Mouse (Mus musculus): ENCODE data around the gene Gm43064. TPM values are rescaled to one million over a fixed set of nuclear protein-coding genes. Genes with fewer than 3 reads are reported as not detected.

Gm43064 gene
- polyA plus RNA-seq (2015; fragmentation: Nextera tagmentation; extraction: Ambion mirVana): 0.18 TPM in 1 of 2 replicates, not detected in the other

DNA sequence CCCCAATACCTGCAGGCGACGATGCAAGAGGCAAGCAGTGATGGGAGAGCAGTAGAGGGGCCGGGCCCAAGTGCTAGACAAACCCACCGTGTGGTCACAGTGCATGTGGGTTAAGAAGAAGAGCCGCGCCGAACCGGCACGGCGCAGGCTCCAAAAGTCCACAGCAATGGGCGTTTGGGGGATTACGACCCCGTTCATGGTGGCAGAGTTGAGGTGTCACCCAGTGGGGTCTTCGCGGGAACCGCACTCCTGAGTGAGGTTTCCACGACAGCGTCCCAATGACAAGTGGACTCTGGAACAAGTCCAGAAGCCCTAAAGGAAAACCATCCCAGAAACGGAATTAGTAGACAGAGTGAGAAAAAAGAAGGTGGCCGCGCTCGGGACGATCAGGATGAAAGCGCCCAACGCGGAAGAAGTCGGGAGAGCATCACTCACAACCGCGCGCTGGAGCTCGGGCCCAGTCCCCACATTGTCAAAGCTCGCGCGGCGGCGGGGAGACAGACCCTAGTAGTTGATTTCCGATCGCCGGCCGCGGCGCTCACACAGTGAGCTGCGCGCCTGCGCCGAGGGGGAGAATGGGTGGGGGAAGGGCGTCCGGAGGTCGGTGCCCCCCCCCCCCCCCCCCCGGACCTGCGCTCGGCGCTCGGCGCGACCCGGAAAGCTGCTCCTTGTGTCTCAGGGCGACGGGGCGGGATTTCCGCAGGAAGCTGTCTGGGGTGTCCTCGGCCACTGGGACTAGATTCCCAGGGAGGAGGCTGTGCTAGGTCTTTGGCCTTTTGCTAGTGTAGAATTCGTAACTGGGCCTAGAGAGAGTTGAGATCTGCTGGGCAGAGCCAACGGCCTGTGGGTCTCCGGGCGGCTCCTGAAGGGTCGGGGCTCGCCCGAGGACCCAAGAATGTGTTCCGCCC lies at the start of gene Gm43064, which contains the start of the genes Dclre1b and Ap4b1:
TSS of gene Gm43064 (plus strand) at position 683 of the 908 bp plus-strand sequence.
TSS of gene Dclre1b (minus strand) at position 554 of the 908 bp plus-strand sequence.
TSS of gene Ap4b1 (plus strand) at position 630 of the 908 bp plus-strand sequence.
- peak; percentile 9; the same call in 1 of the 2 replicates for TF ChIP-seq CTCF (IDR thresholded peaks at IDR 0.05; ENCODE audit: low read depth)

GRCm38 (mm10) chr3:103766789-103767188 lies 42.6 kb upstream of the Gm43064 start:
- Histone ChIP-seq H3K4me2 (replicated peaks; ENCODE audit: low read depth) (no peak overlapping the region), H3K36me3 (ENCODE audit: control insufficient read depth, insufficient read depth) (peaks cover 42% of the 10 kb centered on the region), H3K9me3 (ENCODE audit: control insufficient read depth) (no peaks in the 10 kb centered on the region), H3K4me3 (ENCODE audit: low read depth, low read length) (no peak overlapping the region), H3K27me3 (replicated peaks; ENCODE audit: control insufficient read depth, insufficient read depth, low read length) (no peaks in the 10 kb centered on the region), H3K9ac (ENCODE audit: low read depth, low read length) (no peak overlapping the region), H3K4me1 (replicated peaks; ENCODE audit: control insufficient read depth, insufficient read depth, low read length) (0 out of 2 replicates have a peak, but pooled peaks cover 4% of the 10 kb centered on the region), H3K27ac (ENCODE audit: low read depth, low read length) (no peak overlapping the region)
- TF ChIP-seq CTCF (IDR thresholded peaks at IDR 0.05; ENCODE audit: low read depth): no peak
- 74% methylated on average over 3 of the region's 3 CpGs for WGBS
- ATAC-seq: no peak

More for the DNA sequence above, at the start of gene Gm43064, which contains the start of the genes Dclre1b and Ap4b1:
- no peaks in the 10 kb centered on the region for H3K4me1 ChIP-seq (replicated peaks; ENCODE audit: control insufficient read depth, insufficient read depth, low read length)
- peak within 1 kb of the TSS; percentile 64 for H3K4me3 ChIP-seq (ENCODE audit: low read depth, low read length)
- no peaks in the 10 kb centered on the region for H3K27me3 ChIP-seq (replicated peaks; ENCODE audit: control insufficient read depth, insufficient read depth, low read length)
- under 1% methylated on average over 62 of the region's 70 CpGs for WGBS
- H3K9me3 ChIP-seq (ENCODE audit: control insufficient read depth): no peaks in the 10 kb centered on the region
- peak within 1 kb of the TSS; percentile 88 for H3K9ac ChIP-seq (ENCODE audit: low read depth, low read length)
- peak; percentile 93 for ATAC-seq
- peak within 1 kb of the TSS; percentile 92 for H3K27ac ChIP-seq (ENCODE audit: low read depth, low read length)
- H3K4me2 ChIP-seq (replicated peaks; ENCODE audit: low read depth): peak within 1 kb of the TSS; percentile 78
- H3K36me3 ChIP-seq (ENCODE audit: control insufficient read depth, insufficient read depth): peaks cover 8% of the 10 kb centered on the region

DNA sequence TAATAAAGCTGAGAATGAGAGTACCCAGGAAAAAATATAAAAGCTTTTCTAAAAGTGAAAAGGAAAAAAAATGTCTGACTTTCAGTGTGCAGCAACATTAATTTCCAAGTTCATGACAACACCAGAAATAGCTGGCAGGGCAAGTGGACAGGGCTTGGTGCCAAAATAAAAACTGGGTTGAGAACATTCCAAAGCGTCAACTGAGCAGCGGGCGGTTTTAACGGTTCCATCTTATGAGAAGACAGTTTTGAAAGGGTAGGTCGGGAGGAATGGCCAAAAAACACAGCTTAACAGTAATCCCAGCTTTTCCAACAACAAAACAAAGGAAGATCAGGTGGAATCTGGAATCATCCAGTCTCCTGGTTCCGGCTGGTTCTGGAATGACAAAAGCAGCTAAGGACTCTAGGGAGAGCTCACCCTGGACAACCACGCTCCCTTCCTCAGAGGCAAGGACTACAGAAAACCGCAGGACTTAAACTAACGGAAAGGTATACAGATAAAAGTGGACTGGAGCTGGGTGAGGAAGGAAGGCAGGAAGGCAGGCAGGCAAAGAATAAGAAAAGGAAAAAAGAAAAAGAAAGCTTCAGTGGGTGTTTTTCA lies 37.7 kb upstream of the Gm43064 start:
- peaks cover 32% of the 10 kb centered on the region for H3K36me3 ChIP-seq (ENCODE audit: control insufficient read depth, insufficient read depth)
- 0 out of 2 replicates have a peak, but pooled peaks cover 4% of the 10 kb centered on the region for H3K4me1 ChIP-seq (replicated peaks; ENCODE audit: control insufficient read depth, insufficient read depth, low read length)
- no peak overlapping the region for H3K4me2 ChIP-seq (replicated peaks; ENCODE audit: low read depth)
- H3K27me3 ChIP-seq (replicated peaks; ENCODE audit: control insufficient read depth, insufficient read depth, low read length): no peaks in the 10 kb centered on the region
- WGBS: 67% methylated on average over 9 of the region's 9 CpGs
- H3K27ac ChIP-seq (ENCODE audit: low read depth, low read length): no peak overlapping the region
- H3K4me3 ChIP-seq (ENCODE audit: low read depth, low read length): no peak overlapping the region
- no peak overlapping the region for H3K9ac ChIP-seq (ENCODE audit: low read depth, low read length)
- ATAC-seq: no peak
- TF ChIP-seq CTCF (IDR thresholded peaks at IDR 0.05; ENCODE audit: low read depth): no peak
- no peaks in the 10 kb centered on the region for H3K9me3 ChIP-seq (ENCODE audit: control insufficient read depth)

- no peak for TF ChIP-seq CTCF (IDR thresholded peaks at IDR 0.05; ENCODE audit: low read depth)
- Histone ChIP-seq H3K9ac (ENCODE audit: low read depth, low read length) (no peak overlapping the region), H3K9me3 (ENCODE audit: control insufficient read depth) (no peaks in the 10 kb centered on the region), H3K36me3 (ENCODE audit: control insufficient read depth, insufficient read depth) (peaks cover 43% of the 10 kb centered on the region), H3K4me2 (replicated peaks; ENCODE audit: low read depth) (no peak overlapping the region), H3K27me3 (replicated peaks; ENCODE audit: control insufficient read depth, insufficient read depth, low read length) (no peaks in the 10 kb centered on the region), H3K4me1 (replicated peaks; ENCODE audit: control insufficient read depth, insufficient read depth, low read length) (0 out of 2 replicates have a peak, but pooled peaks cover 4% of the 10 kb centered on the region), H3K4me3 (ENCODE audit: low read depth, low read length) (no peak overlapping the region), H3K27ac (ENCODE audit: low read depth, low read length) (no peak overlapping the region)
- no peak for ATAC-seq
- 55% methylated on average over 4 of the region's 4 CpGs for whole genome bisulfite sequencing
Measured at GRCm38 (mm10) chr3:103772846-103773245, 36.5 kb upstream of the Gm43064 start.

DNA sequence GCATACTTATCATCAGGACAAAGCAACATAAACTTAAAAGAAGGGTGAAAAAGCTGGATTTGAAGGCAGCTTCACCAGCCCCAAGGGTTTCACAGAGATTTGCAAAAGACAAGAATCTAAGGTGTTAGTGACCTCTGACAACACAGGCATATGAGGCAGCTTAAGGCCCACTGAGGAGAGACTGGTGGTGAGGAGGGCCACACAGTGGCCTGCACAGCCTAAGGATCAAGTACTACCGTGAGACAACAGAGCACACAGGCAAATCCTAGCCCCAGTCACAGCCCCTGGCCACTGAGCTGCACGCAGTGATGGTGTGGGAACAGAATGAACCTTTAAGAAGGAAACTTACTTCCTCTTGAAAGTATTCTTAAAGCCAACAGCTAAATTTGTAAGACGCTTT lies 35.9 kb upstream of the Gm43064 start:
- no peaks in the 10 kb centered on the region for H3K9me3 ChIP-seq (ENCODE audit: control insufficient read depth)
- H3K4me2 ChIP-seq (replicated peaks; ENCODE audit: low read depth): no peak overlapping the region
- H3K27ac ChIP-seq (ENCODE audit: low read depth, low read length): no peak overlapping the region
- H3K9ac ChIP-seq (ENCODE audit: low read depth, low read length): no peak overlapping the region
- peaks cover 41% of the 10 kb centered on the region for H3K36me3 ChIP-seq (ENCODE audit: control insufficient read depth, insufficient read depth)
- 80% methylated on average over 3 of the region's 3 CpGs for WGBS
- no peak for ATAC-seq
- H3K4me1 ChIP-seq (replicated peaks; ENCODE audit: control insufficient read depth, insufficient read depth, low read length): 0 out of 2 replicates have a peak, but pooled peaks cover 4% of the 10 kb centered on the region
- TF ChIP-seq CTCF (IDR thresholded peaks at IDR 0.05; ENCODE audit: low read depth): no peak
- H3K4me3 ChIP-seq (ENCODE audit: low read depth, low read length): no peak overlapping the region
- no peaks in the 10 kb centered on the region for H3K27me3 ChIP-seq (replicated peaks; ENCODE audit: control insufficient read depth, insufficient read depth, low read length)

GRCm38 (mm10) chr3:103774009-103774408 lies 35.4 kb upstream of the Gm43064 start:
- peaks cover 37% of the 10 kb centered on the region for H3K36me3 ChIP-seq (ENCODE audit: control insufficient read depth, insufficient read depth)
- WGBS: 87% methylated on average over 15 of the region's 15 CpGs
- H3K9me3 ChIP-seq (ENCODE audit: control insufficient read depth): no peaks in the 10 kb centered on the region
- no peak overlapping the region for H3K4me2 ChIP-seq (replicated peaks; ENCODE audit: low read depth)
- H3K4me3 ChIP-seq (ENCODE audit: low read depth, low read length): no peak overlapping the region
- no peak for TF ChIP-seq CTCF (IDR thresholded peaks at IDR 0.05; ENCODE audit: low read depth)
- ATAC-seq: no peak
- H3K27ac ChIP-seq (ENCODE audit: low read depth, low read length): no peak overlapping the region
- H3K4me1 ChIP-seq (replicated peaks; ENCODE audit: control insufficient read depth, insufficient read depth, low read length): 0 out of 2 replicates have a peak, but pooled peaks cover 4% of the 10 kb centered on the region
- no peak overlapping the region for H3K9ac ChIP-seq (ENCODE audit: low read depth, low read length)
- H3K27me3 ChIP-seq (replicated peaks; ENCODE audit: control insufficient read depth, insufficient read depth, low read length): no peaks in the 10 kb centered on the region
